Mouse (Mus musculus) T-cell, adult 2 months (primary cell): ENCODE data around the gene Ralgps1.

Source experiments
- DNase-seq: peaks from one replicate; pipeline ENCODE4 v3.0.0; 2022; ENCODE audit warnings: low spot score

Gene Ralgps1

DNA sequence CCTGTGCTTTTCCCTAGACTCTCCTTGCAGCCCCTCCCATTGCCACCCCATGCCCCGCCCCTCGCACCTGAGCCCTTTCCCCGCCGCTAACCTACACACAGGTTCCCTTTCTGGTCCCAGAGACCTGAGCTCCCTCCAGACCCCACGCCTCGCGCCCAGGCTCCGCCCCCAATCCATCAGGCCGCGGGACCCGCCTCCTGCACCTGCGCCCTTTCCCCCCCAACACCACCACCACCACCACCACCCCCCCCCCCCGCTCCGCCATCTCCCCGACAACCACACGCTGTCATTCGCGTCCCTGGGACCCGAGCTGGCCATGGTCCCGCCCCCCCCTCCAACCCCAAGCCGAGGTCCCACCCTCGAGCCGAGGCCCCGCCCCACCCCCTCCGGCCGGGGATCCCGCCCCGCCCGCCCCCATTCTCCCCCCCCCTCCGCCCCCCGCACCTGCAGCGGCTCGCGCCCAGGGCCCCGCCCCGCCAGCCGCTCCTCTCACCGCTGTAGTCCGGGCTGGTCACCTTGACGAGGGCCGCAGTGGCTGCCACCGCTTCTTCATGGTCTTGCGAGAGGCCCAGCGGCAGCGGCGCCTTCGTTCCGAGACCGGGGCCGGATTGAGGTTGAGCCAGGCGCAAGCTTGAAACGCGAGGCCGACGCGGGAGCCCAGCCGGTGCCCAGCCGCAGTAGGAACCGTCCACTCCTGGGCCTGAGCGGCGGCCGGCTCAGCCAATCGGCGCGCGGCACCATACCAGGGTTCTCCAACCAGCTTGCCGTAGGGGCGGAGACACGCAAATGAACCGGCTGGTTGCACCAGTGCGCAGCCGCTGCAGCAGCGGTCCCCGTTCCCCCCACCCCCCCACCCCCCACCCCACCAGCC is at the start of gene Ralgps1:
Gene Ralgps1, minus strand, starts transcription at position 710 of the 871 bp plus-strand sequence.
- DNase-seq, result peak; percentile 90

- no peak for DNase-seq
Observed at GRCm38 (mm10) chr2:33417454-33417853, 46.2 kb upstream of the Ralgps1 start.

GRCm38 (mm10) chr2:33414019-33414418 is 42.7 kb upstream of the Ralgps1 start:
- no peak for DNase-seq

DNA sequence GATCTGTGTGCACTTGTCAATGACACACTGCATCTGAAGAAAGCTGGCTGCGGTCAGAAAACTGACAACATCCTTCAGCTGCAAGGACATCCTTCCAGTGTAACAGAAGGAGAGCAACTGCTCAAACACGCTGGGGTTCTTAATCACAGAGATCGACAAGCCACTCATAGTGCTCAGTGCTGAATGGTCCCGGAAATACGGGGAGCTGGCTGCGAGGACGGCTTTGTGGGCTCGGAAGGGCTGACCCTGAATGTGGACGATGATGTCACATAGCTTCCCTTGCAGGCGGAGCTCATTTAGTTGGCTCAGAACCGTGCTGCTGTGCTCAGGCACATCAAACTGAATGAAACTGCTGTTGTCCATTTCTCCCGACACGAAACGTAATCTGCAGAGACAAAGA is 40.8 kb upstream of the Ralgps1 start:
- DNase-seq, result no peak

GRCm38 (mm10) chr2:33403511-33404003 is 32.3 kb upstream of the Ralgps1 start:
- DNase-seq, result peak; percentile 14

GRCm38 (mm10) chr2:33402638-33403037 is 31.4 kb upstream of the Ralgps1 start:
- DNase-seq, result no peak

GRCm38 (mm10) chr2:33402236-33402635 is 30.9 kb upstream of the Ralgps1 start:
- peak; percentile 18 for DNase-seq

- DNase-seq, result no peak
Observed at GRCm38 (mm10) chr2:33401217-33401616, 29.9 kb upstream of the Ralgps1 start.

DNA sequence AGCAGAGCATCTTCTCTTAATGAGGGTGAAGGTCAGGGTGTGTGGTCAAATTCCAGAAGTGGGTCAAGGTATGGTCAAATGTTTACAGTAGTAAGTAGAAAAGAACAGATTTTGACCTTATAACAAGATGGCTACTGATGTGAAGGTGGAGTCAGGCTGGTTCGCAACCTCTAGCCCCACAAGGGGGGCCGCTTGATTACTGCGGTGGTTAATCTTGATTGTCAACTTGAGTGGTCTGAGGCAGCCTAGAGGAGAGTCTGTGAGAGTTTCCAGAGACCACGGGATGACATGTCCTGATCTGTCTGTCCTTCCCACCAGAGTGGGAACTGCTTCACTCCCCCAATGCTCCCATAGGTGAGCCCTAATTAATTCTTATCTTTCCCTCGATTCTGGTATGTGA is 29.3 kb upstream of the Ralgps1 start:
- no peak for DNase-seq

DNA sequence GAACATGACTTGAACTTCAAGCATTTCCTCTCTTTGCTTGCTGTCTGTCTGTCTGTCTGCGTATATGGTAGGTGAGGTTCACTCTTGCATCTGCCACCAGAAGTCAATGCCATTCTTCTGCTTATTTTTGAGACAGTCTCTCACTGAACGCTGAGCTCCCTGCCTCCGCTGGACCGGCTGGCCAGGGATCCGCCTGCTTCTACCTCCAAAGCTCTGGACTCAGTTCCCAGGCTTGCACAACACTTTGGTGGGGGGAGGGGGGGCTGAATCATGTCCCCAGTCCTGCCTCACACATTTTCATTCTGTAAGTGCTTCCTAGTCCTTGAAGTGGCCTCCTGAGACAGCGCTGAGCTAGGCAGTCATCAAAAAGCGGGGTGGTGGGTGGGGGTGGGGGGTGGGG is 27.8 kb upstream of the Ralgps1 start:
- no peak for DNase-seq

DNA sequence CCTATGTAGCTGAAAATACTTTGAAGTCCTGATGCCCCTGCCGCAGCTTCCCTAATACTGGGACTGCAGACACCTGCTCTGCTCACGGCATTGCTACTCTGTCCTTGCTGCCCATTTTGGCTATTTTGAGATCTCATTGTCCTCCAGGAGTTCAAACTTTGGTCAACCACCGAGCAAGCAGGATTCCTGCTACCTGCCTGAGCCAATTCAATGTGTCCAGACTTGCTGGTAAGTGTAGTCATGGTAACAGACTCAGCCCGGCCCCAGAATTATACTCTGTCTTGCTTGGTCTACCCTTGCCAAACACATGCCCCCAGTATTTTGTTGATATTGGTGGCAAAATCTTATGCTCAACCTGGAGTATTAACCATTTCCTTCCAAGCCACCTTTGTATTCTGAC is 25.8 kb upstream of the Ralgps1 start:
- DNase-seq, result no peak

DNA sequence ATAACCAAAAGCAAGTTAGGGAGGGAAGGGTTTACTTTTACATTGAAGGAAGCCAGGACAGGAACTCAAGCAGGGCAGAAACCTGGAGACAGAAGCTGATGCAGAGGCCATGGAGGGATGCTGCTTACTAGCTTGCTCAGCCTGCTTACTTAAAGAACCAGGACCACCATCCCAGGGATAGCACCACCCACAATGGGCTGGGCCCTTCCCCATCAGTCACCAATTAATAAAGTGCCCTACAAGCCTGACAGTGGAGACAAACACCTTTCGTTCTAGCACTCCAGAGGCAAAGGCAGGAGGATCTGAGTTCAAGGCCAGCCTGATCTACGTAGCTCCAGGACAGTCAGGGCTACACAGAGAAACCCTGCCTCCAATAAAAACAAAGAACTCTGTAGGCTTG is 23.8 kb upstream of the Ralgps1 start:
- DNase-seq, result no peak

GRCm38 (mm10) chr2:33393951-33394635 is 22.8 kb upstream of the Ralgps1 start:
- DNase-seq, result no peak

GRCm38 (mm10) chr2:33393021-33393420 is 21.7 kb upstream of the Ralgps1 start:
- no peak for DNase-seq

- DNase-seq, result no peak
Observed at GRCm38 (mm10) chr2:33371648-33372408, 542 bp upstream of the Ralgps1 start.

GRCm38 (mm10) chr2:33370276-33370776 is 960 bp downstream of the Ralgps1 start:
- no peak for DNase-seq

- DNase-seq, result no peak
Observed at GRCm38 (mm10) chr2:33369453-33369852, 1.8 kb downstream of the Ralgps1 start.

DNA sequence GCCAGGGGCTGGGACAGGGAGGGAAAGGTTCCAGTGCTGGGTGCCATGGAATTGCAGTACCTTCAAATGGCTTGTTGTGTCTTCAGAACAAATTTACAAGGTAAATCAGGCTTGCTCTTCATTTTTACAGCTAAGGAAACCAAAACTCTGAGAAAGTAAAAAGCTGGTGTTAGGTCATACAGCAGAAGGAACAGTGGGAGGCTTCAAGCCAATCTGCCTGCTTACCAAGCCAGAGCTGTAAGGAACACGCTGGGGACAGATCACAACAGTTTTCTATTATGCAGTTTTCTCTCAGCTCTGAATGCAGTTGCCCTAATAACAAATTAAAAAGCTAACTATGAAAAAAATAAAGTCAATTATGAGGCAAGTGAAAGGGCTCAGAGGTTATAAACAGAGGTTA is 2.8 kb downstream of the Ralgps1 start:
- no peak for DNase-seq

DNA sequence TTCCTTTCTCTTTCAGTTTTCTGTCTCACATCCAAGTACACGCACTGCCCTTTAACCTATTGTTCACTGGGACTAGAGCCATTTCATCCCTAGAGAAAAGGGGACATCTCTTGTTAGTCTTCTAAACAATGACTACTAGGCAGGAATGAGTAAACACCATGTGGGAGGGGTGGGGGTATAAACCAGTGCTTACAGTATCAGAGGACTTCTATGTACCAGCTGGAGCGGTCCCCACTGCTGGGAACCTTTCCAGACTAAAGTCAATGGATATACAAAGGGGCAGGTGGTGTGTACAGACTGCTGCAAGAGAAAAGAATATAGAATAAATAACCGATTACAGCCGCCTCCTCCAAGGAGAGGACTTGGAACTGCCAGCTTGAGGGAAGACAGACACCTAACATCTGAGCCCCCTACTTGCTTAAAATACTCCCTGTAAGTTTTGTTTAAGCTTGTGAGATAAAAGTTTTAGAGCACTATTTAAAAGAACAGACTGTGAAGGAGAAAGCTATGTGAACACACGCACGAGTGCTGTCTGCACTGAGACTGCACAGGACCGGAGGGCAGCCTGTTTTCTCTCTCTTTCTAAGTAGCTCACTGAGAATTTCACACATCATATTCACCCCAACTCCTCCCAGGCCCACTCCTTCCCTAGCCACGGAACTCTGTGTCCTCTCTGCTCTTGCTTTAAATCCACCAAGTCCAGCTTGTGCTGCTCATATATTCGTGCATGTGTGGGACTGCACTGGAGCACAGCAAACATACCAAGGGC is 5.4 kb downstream of the Ralgps1 start:
- no peak for DNase-seq

GRCm38 (mm10) chr2:33364656-33365055 is 6.6 kb downstream of the Ralgps1 start:
- no peak for DNase-seq

DNA sequence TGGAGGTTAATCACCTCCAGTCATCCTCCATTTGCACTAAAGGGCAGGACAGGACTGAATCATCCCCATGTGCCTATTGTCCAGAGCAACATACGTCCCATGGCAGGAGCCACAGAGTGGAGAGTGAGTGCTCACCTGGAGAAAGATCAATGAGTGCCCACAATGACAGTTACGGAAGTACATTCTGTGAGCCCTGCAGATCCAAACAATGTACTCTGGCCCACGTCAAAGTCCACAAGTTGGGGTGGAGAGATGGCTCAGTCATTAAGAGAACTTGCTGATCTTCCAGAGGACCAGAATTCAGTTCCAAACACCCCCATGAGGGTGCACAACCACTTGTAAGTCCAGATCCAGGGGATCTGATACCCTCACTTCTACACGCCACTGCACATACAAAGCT is 7.4 kb downstream of the Ralgps1 start:
- DNase-seq, result no peak
